Mouse (Mus musculus): Measurements from ENCODE around the gene Slc35f5.

Gene Slc35f5

GRCm38 (mm10) chr1:125560259-125561192 is at the start of gene Slc35f5:
Gene Slc35f5 (plus strand): TSS chr1:125560595.
- 2% methylated on average over 61 of the region's 61 CpGs for WGBS

- 94% methylated on average over 5 of the region's 5 CpGs for WGBS
Observed at GRCm38 (mm10) chr1:125514706-125515105, 45.7 kb upstream of the Slc35f5 start.

- WGBS, result 79% methylated on average over 7 of the region's 7 CpGs
Observed at GRCm38 (mm10) chr1:125516910-125517659, 43.3 kb upstream of the Slc35f5 start.

GRCm38 (mm10) chr1:125519107-125519611 is 41.2 kb upstream of the Slc35f5 start:
- WGBS, result 60% methylated on average over 5 of the region's 5 CpGs

- 46% methylated on average over 7 of the region's 7 CpGs for WGBS
Observed at GRCm38 (mm10) chr1:125525965-125526665, 34.3 kb upstream of the Slc35f5 start.

GRCm38 (mm10) chr1:125526666-125527004 is 33.8 kb upstream of the Slc35f5 start:
- 98% methylated on average over 1 of the region's 1 CpGs for WGBS

- 86% methylated on average over 3 of the region's 3 CpGs for WGBS
Observed at GRCm38 (mm10) chr1:125527364-125527763, 33.0 kb upstream of the Slc35f5 start.

- WGBS, result 73% methylated on average over 10 of the region's 10 CpGs
Observed at GRCm38 (mm10) chr1:125533180-125533912, 27.0 kb upstream of the Slc35f5 start.

GRCm38 (mm10) chr1:125537131-125537530 is 23.3 kb upstream of the Slc35f5 start:
- 78% methylated on average over 2 of the region's 2 CpGs for WGBS

- WGBS, result 71% methylated on average over 8 of the region's 8 CpGs
Observed at GRCm38 (mm10) chr1:125537776-125538175, 22.6 kb upstream of the Slc35f5 start.

- 71% methylated on average over 2 of the region's 2 CpGs for WGBS
Observed at GRCm38 (mm10) chr1:125539312-125539711, 21.1 kb upstream of the Slc35f5 start.

GRCm38 (mm10) chr1:125542008-125542999 is 18.1 kb upstream of the Slc35f5 start:
- WGBS, result 57% methylated on average over 7 of the region's 7 CpGs

- WGBS, result 51% methylated on average over 1 of the region's 1 CpGs
Observed at GRCm38 (mm10) chr1:125549872-125550271, 10.5 kb upstream of the Slc35f5 start.

- WGBS, result 73% methylated on average over 1 of the region's 1 CpGs
Observed at GRCm38 (mm10) chr1:125550359-125550758, 10.0 kb upstream of the Slc35f5 start.

GRCm38 (mm10) chr1:125551564-125551963 is 8.8 kb upstream of the Slc35f5 start:
- 86% methylated on average over 2 of the region's 2 CpGs for WGBS

GRCm38 (mm10) chr1:125559261-125559660 is 1.1 kb upstream of the Slc35f5 start:
- 52% methylated on average over 3 of the region's 3 CpGs for WGBS

- WGBS, result 3% methylated on average over 2 of the region's 2 CpGs
Observed at GRCm38 (mm10) chr1:125559721-125560120, 674 bp upstream of the Slc35f5 start.

GRCm38 (mm10) chr1:125561206-125561605 is 811 bp downstream of the Slc35f5 start:
- WGBS, result 1% methylated on average over 29 of the region's 29 CpGs

- 65% methylated on average over 4 of the region's 4 CpGs for WGBS
Observed at GRCm38 (mm10) chr1:125561841-125562240, 1.4 kb downstream of the Slc35f5 start.

GRCm38 (mm10) chr1:125568126-125568525 is 7.7 kb downstream of the Slc35f5 start:
- 63% methylated on average over 4 of the region's 4 CpGs for WGBS
